Mouse (Mus musculus) macrophage (primary cell): Measurements from ENCODE around the gene Kalrn. TPM values are rescaled to one million over a fixed set of nuclear protein-coding genes. Genes with fewer than 3 reads are reported as not detected.

Source experiments
- H3K27ac ChIP-seq: fragments of 350-480 bp; formaldehyde crosslinking; 2 replicates; pipeline ENCODE4 v1.9.0; 2021
- H3K36me3 ChIP-seq: fragments of 350-480 bp; formaldehyde crosslinking; 2 replicates; pipeline ENCODE4 v1.9.0; 2021; ENCODE audit errors: inconsistent target
- H3K4me3 ChIP-seq: fragments of 350-480 bp; formaldehyde crosslinking; 2 replicates; pipeline ENCODE4 v1.9.0; 2021; ENCODE audit errors: inconsistent target
- H3K79me2 ChIP-seq: fragments of 350-480 bp; formaldehyde crosslinking; 2 replicates; pipeline ENCODE4 v1.9.0; 2021; ENCODE audit errors: inconsistent target
- WGBS: methylation state at CpG from one replicate; pipeline ENCODE4 v1.1.7; 2026; ENCODE audit warnings: inconsistent platforms; ENCODE audit not compliant: missing documents; 5-methylcytosine and 5-hydroxymethylcytosine counted together
- polyA plus RNA-seq: library from polyadenylated mRNA; stranded (reverse); fragments of 250-400 nt; gene quantifications from 3 replicates; pipeline ENCODE4 v1.2.4, GENCODE M21; 2018; ENCODE audit warnings: inconsistent platforms

Gene Kalrn
- polyA plus RNA-seq, 1 experiment from 2014 or later = 0.32 TPM

DNA sequence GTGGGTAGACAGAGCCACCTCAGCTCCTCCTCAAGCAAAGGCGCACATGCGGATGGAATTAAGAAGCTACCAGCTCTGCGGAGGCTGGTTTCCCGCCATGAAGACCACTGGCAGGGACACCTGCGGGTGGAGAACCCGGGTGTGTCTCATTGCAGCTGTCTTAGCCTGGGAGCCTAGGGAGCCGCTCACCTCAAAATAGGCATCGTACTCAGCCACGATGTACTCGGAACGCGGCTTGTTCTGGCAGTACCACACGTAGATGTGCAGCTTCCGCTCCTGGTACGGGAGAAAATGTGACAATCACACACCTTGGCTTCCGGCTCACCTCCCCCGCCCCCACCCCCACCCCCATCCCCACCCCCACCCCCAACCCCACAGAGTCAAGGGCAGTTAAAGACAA lies 539.1 kb downstream of the Kalrn start:
- H3K27ac ChIP-seq = no peak overlapping the region
- no peaks in the 10 kb centered on the region for H3K79me2 ChIP-seq
- H3K36me3 ChIP-seq = no peaks in the 10 kb centered on the region
- no peak overlapping the region for H3K4me3 ChIP-seq
- 94% methylated on average over 17 of the region's 17 CpGs for WGBS

DNA sequence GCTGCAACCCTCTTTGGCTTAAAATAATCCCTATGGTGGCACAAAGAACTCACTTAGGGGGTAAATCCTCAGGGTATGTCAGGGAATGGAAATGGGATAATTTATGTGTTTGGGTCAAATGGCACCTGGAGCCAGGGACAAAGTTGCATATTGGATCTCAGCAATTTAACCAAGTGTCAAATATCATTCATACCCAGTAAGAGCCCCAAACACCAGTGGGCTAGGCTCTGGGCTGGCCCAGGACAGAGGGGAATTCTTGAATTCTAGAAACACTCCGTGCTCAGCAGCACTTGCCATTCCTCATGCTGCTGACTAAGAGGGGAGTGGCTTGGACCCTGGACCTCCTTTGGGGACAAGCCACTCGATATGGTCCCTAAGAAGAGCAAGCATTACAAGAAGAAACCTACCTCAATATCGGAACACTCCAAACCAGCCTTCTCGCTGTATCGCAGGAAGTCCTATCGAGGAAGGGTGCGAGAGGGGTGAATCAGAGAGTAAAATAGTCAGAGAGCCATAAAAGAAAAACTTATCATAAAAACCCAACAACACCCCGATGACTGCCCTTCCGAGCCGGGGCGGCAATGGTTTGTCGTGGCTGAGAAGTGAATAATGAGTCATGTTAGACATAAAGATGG lies 541.2 kb downstream of the Kalrn start:
- no peak overlapping the region for H3K4me3 ChIP-seq
- no peak overlapping the region for H3K27ac ChIP-seq
- 94% methylated on average over 12 of the region's 12 CpGs for WGBS
- H3K79me2 ChIP-seq = no peaks in the 10 kb centered on the region
- H3K36me3 ChIP-seq = no peaks in the 10 kb centered on the region

DNA sequence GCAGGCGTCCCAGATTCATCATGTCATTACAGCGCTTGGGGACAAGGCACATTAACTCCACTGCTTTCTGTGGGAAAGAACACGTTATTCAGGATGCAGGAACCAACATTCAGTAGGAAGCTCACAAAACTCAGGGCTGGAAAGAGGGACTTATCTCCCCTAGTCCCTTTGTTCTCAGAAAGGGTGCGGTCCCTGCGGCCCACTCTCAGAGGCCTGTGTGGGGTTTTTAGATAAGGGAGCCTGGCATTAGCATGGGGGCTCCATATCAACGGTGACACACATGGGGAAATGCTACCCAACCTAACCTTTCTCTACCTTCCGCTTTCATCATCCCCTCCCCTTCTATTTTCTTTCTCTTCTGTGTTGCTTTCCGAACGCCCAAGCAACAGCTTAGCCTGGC lies 541.8 kb downstream of the Kalrn start:
- H3K27ac ChIP-seq = no peak overlapping the region
- H3K36me3 ChIP-seq = no peaks in the 10 kb centered on the region
- no peaks in the 10 kb centered on the region for H3K79me2 ChIP-seq
- WGBS = 94% methylated on average over 9 of the region's 9 CpGs
- H3K4me3 ChIP-seq = no peak overlapping the region

DNA sequence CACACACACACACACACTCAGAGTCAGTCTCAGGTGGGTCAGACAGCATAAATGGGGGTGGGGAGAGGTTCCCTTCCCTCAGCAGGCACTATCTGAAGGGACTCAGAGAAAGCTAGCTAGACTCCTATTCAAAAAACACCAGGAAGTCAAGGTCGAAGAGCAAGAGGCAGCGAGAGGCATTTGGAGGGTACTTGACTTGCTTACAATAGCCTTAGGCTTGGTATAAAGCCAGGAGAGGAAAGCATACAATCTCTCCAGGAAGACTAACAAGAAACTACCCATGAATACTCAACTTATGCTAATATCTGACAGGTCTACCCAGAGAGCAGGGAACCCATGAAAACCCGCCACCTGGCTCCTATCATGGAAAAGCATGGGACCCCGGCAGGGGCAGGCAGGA lies 543.0 kb downstream of the Kalrn start:
- H3K36me3 ChIP-seq = no peaks in the 10 kb centered on the region
- no peak overlapping the region for H3K4me3 ChIP-seq
- H3K79me2 ChIP-seq = no peaks in the 10 kb centered on the region
- H3K27ac ChIP-seq = no peak overlapping the region
- WGBS = 91% methylated on average over 4 of the region's 4 CpGs

DNA sequence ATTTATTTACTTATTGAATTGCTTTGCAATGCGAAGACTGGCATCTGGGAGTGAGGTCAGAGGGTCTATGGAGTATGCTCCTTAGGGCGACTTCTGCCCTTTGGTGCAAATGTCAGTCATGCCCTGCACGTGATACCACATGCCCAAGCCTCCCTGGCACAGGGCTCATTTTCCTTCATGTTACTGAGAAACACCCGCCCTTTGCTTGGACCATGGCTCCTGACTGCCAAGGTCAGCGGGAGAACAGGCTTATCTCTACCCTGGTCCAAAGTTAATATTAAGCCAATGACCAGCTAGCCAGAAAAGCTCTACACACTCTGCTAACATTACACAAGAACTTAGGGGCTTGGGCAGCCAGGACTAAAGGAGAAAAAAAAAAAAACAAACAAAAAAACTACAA lies 543.5 kb downstream of the Kalrn start:
- WGBS = 93% methylated on average over 5 of the region's 5 CpGs
- no peaks in the 10 kb centered on the region for H3K36me3 ChIP-seq
- H3K27ac ChIP-seq = no peak overlapping the region

DNA sequence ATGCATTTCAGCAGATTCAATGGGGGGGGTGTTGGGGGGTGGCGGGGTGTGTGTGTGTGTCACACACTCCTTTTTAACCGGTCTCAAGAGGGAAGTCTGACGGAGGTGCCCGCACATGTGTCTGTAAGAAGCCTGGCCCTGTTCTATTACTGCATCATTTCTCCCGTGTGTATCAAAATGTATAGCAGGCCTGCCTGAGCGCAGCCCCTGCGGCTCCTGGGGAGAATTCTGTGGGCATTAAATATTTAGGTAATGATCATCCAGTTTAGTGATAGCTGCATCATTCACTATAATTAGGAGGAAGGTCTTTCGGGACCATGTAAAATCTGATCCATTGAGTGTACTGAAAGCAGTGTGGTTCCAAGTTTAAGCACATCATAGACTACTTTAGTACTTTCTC lies 556.1 kb downstream of the Kalrn start:
- Histone ChIP-seq H3K4me3 (no peak overlapping the region), H3K36me3 (no peaks in the 10 kb centered on the region)
- WGBS = 96% methylated on average over 8 of the region's 8 CpGs

More for the DNA sequence above, 543.5 kb downstream of the Kalrn start:
- H3K4me3 ChIP-seq = no peak overlapping the region
- H3K79me2 ChIP-seq = no peaks in the 10 kb centered on the region

DNA sequence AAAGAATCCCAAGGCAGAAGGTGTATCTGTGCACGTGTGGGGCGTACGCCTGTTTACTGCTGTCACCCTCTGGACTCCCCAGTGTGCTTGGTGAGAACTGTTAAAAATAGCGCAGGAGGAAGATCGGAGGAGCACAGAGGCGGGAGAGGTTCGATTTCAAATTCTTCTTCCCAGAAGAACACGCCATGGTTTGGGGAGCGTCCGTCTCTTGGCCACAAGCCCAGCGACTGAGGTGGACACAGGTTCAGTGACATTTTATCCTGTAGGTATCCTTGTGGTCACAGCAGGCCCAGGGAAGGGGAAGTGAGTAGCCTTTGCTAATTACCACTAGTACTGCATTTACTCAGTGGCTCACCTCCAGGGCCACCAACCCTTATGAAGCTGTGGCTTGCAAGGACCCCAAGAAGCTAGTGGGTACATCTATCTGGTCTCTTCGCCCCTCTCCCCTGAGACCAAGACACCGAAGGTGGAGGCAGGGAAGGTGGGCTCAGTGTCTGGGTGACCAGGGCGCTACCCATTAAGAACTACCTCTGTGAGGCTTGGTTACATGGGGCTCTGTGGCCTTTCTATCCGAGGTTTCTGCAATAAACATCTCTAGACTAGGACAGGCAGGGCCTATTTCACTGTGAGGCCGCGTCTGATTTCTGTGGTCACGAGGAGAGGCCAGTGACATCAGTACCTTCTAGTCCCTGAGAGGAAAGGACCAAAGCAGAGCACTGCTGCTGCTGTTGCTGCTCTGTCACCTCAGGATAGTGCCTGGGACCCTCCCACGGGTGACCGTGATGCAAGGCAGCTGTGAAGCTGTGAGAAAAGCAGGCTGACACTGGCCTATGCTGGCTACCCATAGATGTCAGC lies 561.1 kb downstream of the Kalrn start:
- H3K79me2 ChIP-seq = no peaks in the 10 kb centered on the region
- H3K4me3 ChIP-seq = no peak overlapping the region
- no peak overlapping the region for H3K27ac ChIP-seq
- 85% methylated on average over 20 of the region's 20 CpGs for WGBS
- H3K36me3 ChIP-seq = no peaks in the 10 kb centered on the region

More for the DNA sequence above, 556.1 kb downstream of the Kalrn start:
- no peak overlapping the region for H3K27ac ChIP-seq
- no peaks in the 10 kb centered on the region for H3K79me2 ChIP-seq

DNA sequence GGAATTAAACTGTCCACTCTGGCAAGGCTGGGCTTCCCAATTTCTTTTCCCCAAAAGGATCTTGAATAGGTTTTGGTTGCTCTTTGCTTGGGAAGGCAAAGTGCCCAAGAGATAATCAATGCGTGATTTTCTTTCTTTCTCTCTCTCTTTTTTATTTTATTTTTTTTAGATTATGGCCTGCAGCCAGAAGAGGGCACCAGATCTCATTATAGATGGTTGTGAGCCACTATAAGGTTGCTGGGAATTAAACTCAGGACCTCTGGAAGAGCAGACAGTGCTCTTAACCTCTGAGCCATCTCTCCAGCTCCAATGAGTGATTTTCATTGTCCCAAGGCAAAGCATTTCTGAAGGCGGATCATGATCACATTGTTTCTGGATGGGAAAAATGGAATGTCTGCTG lies 563.8 kb downstream of the Kalrn start:
- 92% methylated on average over 2 of the region's 2 CpGs for WGBS
- Histone ChIP-seq H3K79me2 (no peaks in the 10 kb centered on the region), H3K36me3 (no peaks in the 10 kb centered on the region), H3K27ac (no peak overlapping the region), H3K4me3 (no peak overlapping the region)

DNA sequence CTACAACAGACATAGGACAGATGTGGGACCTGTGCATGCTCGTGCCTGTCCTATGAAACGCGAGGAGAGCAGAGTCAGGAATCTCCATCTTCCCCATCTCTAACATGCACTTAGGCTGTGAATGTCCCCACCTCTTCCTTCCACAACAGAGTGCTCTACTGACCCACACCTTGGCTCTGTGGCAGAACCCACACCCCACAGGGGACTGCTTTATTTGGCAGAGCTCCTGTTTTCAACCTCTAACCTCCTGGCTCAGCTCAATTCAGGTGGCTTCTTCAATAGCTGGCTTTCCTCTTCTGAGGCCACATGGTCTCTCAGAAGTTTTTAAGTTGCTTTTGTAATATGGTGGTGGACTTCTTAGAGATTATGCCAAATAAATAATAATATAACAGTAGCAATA lies 567.3 kb downstream of the Kalrn start:
- Histone ChIP-seq H3K27ac (no peak overlapping the region), H3K79me2 (no peaks in the 10 kb centered on the region), H3K4me3 (no peak overlapping the region), H3K36me3 (no peaks in the 10 kb centered on the region)
- 94% methylated on average over 3 of the region's 3 CpGs for WGBS

DNA sequence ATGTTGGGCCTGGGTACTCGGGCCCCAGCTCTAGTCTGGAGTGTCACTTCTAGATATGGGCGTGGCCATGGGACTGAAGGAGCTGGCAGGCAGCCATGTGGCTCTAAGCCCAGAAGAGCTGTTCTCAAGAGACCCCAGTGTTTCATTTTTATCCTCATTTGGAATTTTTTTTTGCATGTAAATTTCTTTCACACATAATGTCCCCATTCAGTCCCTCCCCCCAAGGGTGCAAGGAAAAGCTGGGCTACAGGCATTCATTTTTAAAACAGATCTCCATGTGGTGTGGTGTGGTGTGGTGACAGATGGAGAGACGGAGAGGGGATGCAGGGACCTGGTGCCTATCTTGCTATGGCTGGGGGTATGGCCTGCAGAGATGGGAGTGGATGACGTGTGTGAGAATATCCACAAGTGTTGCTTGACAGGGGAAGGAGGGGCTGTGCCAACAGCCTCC lies 569.2 kb downstream of the Kalrn start:
- 65% methylated on average over 4 of the region's 4 CpGs for WGBS
- Histone ChIP-seq H3K27ac (no peak overlapping the region), H3K79me2 (no peaks in the 10 kb centered on the region), H3K4me3 (no peak overlapping the region), H3K36me3 (no peaks in the 10 kb centered on the region)

DNA sequence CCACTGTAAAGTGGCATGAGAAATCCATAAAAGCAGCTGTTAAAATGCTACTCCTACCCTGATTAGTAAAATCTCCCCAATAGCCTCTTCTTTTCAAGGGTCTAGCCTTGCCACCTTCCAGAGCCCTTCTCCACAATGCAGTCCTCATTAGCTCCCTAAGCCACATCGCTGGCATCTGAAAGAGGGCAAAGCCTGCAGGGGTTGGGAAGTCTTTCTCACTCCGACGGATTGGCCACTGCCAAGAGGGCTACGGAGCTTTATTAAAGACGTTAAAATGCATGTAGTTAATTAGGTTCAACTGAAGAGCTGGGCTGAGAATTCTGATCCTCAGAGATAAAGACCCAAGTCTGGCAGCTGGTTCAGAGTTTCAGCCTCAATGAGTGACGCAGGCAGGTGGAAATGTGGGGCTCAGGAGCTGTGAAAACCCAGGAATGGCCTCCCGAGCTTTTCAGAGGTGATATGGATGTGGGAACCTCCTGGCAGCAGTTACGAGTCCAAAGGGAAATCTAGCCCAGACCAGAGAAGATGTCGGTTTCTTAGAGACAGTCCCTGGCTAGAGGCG lies 569.7 kb downstream of the Kalrn start:
- Histone ChIP-seq H3K79me2 (no peaks in the 10 kb centered on the region), H3K4me3 (no peak overlapping the region), H3K27ac (no peak overlapping the region), H3K36me3 (no peaks in the 10 kb centered on the region)
- WGBS = 91% methylated on average over 10 of the region's 10 CpGs

DNA sequence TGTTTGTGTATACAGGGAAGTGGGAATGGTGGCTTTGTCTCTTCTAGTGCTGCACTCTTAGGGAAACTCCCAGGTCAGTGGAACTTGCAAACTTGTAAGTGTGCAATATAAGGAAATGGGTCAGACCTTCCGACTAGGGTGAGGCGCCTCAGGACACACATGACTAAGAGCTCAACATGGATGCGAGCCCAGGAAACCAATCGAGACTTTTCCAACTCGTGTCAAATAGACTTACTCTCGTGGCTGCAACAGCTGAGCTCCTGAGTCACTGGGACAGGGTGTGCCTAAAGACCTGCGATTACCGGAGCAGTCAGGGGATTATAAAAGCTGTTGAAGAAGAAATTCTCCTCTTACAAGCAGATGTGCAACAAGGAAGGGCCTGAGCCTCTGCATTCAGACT lies 572.6 kb downstream of the Kalrn start:
- H3K79me2 ChIP-seq = no peaks in the 10 kb centered on the region
- WGBS = 83% methylated on average over 7 of the region's 8 CpGs

DNA sequence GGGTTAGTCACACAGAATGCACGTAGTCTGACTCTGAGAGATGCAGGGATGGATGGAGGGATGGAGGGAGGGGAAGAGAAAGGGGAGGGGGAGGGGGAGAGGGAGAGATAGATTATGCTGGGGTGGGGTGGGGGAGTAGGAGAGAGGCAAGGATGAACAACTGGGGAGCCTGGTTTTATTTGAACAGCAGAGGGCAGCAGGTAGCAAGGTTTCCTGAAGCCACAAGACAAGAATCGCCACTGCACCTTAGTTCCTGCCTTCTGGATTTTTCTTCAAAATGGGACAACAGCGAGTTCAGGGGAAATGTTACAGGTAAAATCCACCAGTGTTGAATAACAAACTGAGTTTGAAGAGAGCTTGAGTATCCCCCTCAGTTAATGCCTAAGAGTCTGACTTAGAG lies 573.9 kb downstream of the Kalrn start:
- H3K79me2 ChIP-seq = no peaks in the 10 kb centered on the region
- 13% methylated on average over 3 of the region's 3 CpGs for WGBS
- H3K4me3 ChIP-seq = no peak overlapping the region

More for the DNA sequence above, 572.6 kb downstream of the Kalrn start:
- Histone ChIP-seq H3K36me3 (no peaks in the 10 kb centered on the region), H3K27ac (no peak overlapping the region), H3K4me3 (no peak overlapping the region)

DNA sequence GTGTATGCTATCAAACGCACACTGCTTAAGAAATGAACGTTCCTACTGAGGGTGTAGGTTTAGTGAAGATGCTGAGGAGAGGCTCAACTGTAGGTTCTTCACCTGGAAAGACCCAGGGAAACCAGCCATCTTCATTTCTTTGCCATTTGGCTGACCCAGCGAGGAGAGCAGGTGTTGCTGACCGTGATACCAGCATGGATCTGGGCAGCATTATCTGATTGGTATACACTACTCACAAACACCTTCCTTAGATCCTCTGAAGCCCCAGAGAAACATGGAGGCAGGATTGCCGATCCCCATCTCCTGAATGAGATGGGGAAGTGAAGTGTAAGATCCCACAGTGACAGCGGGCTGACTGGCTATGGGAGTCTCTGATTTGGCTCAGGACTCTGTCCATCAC lies 575.3 kb downstream of the Kalrn start:
- Histone ChIP-seq H3K79me2 (no peaks in the 10 kb centered on the region), H3K4me3 (no peak overlapping the region), H3K27ac (no peak overlapping the region), H3K36me3 (no peaks in the 10 kb centered on the region)
- WGBS = 87% methylated on average over 5 of the region's 6 CpGs

More for the DNA sequence above, 573.9 kb downstream of the Kalrn start:
- H3K27ac ChIP-seq = no peak overlapping the region
- H3K36me3 ChIP-seq = no peaks in the 10 kb centered on the region

DNA sequence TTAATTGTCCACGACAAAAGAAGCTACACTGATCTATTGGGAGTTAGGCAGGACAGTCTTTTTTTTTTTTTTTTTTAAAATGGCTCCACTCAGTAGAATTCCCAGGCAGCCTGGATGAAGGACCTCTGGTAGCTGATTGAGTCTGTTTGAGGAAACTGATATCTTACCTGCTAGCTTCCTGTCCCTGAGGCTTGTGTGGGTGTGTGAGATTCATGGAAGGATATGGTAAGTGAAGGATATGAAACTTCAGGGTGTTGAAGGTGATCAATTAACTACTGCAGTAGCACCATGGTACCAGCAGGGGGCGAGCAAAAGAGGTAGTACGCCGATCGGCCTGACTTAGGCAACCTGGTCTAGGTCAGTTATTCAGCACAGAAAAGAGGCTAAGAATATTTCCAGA lies 577.3 kb downstream of the Kalrn start:
- no peak overlapping the region for H3K4me3 ChIP-seq
- no peak overlapping the region for H3K27ac ChIP-seq
- WGBS = 4% methylated on average over 5 of the region's 5 CpGs
- no peaks in the 10 kb centered on the region for H3K36me3 ChIP-seq
- no peaks in the 10 kb centered on the region for H3K79me2 ChIP-seq
